Mouse (Mus musculus): ENCODE data around the gene Arpp21.

Gene Arpp21

DNA sequence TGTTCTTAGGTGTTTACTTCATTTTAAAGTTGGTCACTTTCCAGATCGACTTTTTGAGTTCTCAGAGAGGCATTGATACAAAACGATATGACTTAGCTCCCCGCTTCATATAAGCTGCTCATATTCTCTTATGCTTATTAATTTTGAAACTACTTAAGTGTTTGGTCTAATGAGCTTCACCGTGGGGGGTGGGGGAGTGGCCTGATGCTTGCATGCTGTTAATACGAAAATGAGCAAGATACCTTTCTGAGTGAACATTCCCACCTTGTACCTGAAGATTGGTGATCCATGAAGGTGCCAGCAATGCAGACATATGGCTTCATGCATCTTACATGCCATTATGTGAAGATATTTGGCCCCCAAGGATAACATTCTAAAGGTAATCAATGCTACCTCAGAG lies 4.4 kb downstream of the Arpp21 start:
- DNase-seq (ENCODE audit: low read depth, low spot score): no peak

DNA sequence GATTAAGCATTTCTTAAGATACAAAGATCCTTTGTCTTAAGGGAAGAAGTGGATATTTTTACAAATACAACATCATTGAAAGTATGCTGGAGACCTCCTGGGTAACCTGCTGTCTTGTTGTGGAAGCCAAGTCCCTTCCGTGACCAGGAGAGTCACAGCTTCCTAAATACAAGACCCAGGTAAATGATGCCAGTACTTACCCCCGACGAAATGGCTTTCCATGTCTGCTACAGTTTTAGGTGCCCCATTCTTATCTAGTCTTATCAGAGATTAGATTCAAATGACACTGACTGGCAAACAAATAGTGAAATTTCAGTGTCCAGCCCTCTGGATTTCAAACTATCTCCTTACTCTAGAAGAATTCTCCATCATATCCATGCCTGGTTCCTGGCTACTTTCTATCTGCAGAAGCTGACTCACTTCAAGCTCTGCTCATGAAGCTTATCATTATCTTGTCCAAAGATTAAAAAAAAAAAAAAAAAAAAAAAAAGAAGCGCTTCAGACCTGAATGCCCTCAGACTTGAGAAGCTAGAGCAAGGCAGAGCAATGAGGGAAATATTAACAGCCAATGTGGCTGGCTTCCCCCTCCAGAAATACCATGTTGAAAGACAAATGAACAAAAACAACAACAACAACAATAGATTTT lies 4.9 kb downstream of the Arpp21 start:
- no peak for DNase-seq (ENCODE audit: low read depth, low spot score)

DNA sequence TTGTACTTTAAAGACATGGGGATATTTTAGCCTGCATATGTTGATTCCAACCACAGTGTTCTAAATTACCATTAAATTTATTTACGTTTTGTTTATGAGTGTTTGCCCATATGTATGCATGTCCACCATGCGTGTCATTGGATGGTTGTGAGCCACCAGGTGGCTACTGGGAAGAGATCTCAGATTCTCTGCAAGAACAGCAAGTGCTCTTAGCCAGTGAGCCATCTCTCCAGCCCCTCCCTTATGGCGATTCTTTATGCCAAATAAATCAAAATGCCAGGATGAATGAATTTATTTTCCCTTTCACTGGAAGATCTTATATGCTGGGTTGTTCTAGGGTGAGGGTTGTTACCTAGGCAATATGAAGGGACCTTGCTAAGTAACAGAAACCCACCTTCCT lies 7.3 kb downstream of the Arpp21 start:
- DNase-seq (ENCODE audit: low read depth, low spot score): no peak

DNA sequence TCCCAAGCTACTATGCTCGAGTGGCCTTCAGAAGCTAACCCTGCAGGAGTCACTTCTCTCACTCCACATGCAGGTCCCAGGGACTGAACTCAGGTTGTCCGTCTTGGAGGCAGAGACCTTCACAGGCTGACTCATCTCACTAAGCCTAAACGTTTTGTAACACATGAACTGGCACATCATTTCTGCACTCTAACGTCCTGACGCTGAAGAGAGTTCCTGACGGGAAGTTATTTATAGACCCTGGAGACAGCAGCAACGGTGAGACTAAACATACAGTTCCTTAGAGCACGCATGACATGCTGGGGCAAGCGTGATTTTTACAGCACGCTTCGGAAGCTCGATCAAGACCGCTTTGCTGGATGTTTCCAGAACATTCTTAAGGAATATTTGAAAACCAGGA lies 8.6 kb downstream of the Arpp21 start:
- no peak for DNase-seq (ENCODE audit: low read depth, low spot score)

DNA sequence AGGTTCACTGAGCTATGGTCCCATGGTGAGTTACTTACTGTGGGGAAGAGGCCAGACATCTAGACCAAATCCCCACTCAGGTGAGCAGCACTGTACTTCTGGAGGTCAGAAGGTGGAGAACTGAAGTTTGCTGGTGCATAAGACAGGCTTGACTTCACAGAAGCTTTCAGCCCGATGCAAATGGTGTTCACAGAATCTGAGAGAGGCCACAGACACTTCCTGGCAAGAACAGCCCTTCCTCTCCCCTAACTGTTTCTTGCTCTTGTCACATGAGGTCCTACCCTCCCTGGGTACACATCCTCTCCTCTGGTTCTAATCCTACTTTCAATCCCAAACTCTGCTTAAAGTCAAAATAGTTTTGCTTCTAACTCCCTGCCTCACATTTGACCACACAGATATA lies 9.2 kb downstream of the Arpp21 start:
- no peak for DNase-seq (ENCODE audit: low read depth, low spot score)

DNA sequence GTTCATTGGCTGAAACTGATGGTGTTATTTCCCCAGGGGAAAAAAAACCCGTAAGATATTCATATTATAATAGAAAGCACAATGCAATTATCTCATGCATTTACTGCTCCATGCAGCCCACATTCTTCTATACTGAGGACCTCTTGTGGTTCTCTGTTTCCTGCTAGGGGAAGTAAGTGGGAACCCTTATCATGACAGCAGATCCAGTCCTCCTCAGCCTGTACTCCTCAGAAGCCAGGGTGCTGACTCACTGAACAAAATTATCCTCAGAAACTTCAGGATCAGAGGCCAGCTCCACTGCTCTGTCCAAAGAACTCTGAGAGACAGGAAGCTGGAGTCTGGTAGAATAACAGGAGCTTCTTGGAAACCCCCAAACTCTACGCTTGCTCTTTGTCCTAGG lies 10.7 kb downstream of the Arpp21 start:
- no peak for DNase-seq (ENCODE audit: low read depth, low spot score)

DNA sequence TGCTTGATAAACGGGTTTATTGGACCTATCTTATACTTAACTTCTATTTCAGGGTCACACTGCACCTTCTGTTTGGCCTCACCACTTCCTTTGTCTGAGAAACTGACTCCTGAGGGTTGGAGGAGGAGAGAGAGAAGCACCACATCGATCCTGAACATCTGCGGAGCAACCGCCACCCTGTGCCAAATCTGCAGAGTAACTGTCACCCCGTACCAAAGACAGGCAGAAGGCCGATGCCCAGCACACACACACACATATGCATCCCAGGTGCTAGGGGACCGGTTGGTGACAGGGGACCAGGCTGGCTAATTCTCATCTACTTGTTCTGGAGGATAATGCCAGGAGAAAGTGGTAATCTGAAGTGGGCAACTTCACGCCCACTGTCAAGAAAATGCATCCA lies 16.4 kb downstream of the Arpp21 start:
- no peak for DNase-seq (ENCODE audit: low read depth, low spot score)

DNA sequence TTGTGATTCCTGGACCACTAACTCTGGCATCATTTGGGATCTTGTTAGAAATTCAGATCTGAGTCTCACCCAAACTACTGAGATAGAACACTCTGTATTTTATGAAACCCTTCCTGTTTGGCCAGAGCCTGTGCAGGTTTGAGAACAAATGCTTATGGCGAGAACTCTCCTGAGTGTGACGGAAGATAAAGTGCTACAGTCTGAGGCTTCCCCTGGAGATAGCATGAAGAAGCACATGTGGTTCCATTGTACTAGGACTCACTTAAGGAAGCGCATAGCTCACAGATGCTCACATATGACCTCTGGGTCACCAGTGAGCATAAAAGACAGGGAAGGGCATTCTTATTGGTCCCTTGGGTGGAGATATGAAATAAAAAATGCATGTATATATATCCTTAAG lies 17.5 kb downstream of the Arpp21 start:
- no peak for DNase-seq (ENCODE audit: low read depth, low spot score)

DNA sequence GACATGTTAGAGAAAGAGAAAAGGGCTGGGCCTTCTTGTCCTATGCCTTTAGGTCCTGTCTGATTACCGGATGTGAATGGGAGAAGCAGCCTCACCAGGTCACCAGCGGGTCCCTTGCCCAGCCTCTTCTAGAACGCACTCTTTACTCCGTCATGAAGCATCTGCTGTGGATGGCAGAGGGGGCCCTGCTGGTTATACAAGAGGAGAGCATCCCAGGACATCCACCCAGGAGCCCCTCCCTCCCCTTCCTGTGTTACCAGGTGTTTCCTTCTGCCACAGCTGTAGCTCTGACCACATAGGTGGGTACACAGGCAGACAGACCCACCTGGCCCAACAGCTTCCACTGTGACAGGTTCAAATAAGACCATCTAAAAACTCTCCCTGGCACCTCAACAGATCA lies 18.6 kb downstream of the Arpp21 start:
- DNase-seq (ENCODE audit: low read depth, low spot score): no peak

DNA sequence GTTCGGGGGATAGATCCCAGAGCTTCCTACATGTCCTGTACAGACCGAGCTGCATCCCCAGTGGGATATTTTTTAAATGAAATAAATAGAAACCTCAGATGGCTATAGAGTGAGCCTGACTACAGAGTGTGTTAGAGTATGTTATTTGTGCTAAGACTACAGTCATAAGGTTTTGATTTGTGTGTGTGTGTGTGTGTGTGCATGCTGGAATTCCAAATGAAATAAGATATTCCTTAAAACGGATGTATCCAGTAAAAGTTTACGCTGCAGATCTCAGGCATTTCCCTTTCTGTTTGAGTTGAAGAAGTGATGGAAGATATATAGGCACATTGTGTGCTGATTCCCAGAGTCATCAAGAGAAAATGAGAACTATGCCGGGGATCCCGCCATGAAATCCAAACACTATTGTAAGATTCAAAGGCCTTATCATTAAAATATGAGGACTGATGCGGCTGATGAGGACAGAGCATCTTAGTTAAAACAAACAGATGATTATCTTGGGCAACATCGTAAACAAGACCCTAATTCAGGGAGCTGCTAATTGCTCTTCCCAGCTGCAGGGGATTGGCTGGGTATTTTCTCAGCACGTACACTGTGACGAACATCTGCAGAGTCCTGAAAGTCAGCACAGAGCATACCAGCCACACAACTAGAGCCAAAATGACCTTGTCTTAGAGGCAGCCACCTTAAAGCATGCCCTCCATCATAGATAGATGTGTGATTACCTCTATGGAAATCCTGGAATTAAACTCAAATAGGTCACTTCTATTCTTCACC lies 20.5 kb downstream of the Arpp21 start:
- DNase-seq (ENCODE audit: low read depth, low spot score): no peak

DNA sequence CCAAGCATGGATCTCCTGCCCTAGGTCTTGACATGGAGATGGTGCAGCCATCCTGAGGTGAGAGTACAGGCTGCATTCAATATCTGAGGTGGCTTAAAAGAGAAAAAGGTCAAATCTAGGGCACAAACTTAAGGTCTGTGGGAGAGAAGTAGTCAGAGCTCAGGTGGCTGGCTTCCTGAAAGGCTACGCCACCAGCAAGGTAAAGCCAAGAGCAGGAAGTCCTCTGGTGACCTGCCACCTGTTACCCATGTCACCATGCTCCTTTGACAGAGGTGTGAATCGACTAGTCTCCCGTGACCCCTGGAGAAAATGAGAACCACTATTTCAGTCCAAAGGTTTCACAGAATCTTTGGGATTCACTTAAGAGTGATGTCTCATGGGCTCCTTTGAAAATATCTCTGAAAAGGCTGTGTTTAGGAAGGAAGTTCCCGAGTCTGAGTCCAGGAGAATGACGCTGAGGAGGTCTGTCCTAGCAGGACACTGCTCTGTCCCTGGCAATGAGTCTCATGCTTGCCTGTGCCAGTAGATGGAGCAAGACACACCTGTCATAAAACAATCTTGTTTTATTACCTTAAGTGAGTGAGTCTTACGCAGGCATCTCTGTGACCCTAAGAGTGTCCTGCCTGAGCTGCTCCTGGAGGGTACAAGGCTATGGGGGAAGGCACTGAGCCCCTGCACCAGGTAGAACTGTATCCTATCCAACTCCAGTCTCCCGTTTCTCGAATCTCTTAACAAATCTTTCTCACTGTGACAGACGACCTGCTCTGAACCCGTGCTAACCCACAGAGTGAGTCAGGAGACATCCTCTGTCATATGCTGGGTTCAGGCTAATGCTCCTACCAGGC lies 22.1 kb downstream of the Arpp21 start:
- DNase-seq (ENCODE audit: low read depth, low spot score): no peak

DNA sequence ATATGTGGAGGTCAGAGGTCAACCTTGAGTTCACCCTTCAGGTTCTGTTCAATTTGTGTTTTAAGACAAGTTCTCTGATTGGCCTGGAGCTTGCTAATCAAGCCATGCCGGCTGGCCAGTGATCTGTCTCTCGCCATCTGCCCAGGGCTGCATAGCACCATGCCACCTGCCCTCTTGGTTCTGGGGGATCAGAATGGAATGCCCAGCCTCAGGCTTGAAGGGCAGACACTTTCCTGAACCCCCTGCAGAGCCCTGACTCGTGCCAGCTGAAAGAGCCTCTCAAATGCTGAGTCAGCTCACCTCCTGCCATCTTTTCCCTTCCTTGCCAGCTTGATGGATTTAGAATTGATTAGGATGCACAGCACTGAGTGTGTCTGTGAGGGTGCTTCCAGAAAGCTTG lies 25.9 kb downstream of the Arpp21 start:
- DNase-seq (ENCODE audit: low read depth, low spot score): no peak

DNA sequence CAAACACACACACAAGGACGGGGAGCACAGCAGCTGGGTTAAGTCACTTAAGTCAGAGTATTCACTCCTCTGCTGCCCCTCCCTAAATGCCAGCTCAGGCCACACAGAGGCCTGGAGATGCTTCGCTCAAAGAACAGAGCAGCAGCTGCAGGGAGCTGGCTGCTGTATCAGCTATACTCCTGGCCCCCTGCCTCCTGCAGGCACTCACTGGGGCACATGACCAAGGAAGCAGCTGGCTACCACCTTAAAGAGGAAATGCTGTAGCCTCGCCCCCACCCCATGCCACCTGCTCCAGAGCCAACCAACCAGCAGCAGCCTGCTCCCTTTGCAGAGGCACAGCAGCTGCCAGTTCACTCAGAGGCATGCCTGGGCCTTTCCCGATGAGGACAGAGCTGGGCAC lies 28.0 kb downstream of the Arpp21 start:
- DNase-seq (ENCODE audit: low read depth, low spot score): no peak

DNA sequence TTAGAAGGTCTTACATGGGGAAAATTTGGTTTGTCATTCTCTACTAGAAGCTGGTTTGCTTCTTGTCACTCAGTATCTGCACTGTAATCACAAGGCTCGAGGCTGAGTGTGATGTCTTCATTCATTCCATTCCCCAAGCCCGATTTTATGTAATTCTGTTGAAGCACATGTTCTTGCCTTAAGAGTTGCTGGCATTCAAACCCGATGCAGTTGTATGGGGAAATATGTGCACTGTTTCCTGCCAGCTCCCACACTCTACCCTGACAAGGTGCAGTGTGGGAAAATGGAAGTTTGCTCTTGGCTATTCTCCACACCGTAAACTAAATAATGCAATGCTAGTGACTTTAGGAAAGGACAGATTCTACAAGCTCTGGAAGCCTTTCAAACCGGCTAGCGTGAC lies 37.4 kb downstream of the Arpp21 start:
- DNase-seq (ENCODE audit: low read depth, low spot score): no peak

DNA sequence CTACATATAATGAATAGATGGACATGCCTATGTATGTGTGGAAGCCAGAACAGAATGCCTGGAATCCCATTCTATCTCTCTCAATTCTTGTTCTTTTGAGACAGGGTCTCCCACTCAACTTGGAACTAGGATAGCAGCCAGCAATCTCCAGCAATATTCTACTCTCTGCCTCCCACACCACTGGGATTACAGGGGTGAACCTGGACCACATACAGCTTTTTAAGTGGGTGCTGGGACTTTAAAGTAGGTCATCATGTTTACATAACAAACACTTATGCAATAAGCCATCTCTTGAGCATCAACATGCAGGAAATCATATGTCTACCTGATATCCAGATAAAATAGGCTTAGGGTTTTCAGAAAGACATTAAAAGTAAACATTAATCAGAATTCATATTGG lies 41.7 kb downstream of the Arpp21 start:
- no peak for DNase-seq (ENCODE audit: low read depth, low spot score)

DNA sequence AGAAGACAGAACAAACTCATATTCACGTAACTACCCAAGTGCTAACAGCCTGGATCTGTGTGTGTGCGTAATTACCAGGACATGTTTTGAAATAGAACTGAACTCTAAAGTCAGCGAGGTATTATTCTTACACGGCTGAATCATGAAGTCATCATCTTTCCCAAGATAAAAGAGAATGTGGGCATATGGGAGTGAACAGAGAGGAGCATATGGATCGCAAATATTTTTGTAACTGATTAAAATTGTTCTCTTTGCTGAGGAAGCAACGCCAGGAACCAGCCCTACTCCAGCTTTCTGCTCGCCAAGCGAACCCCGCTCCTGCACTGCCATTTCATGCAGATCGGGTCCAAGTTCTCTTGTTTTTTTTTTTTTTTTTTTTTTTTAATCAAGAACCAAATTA lies 46.3 kb downstream of the Arpp21 start:
- no peak for DNase-seq (ENCODE audit: low read depth, low spot score)

DNA sequence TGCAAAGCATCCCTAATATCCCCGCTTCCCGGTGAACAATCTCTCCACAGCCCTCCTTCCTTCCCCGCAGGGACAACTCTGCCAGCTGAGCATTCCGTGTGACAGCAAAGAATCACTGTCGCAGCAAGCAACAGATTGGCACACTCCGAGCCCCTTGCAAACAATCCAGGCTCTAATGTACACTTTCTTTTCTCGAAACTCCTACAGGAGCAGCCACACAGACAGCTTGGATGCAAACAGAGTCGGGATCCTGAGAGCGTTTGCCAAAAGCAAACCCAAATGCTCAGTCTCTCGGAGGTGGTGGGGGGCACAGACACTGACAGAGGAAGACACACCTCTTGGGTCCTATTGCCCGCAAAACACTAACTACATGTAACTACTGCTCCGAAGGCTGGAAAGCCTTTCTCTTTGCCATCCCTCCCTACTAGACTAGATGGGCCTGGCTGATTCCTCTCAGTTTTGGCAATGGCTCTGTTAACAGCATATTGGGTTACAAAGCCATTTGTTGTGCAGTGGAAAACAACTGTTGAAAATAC lies 47.3 kb downstream of the Arpp21 start:
- no peak for DNase-seq (ENCODE audit: low read depth, low spot score)

DNA sequence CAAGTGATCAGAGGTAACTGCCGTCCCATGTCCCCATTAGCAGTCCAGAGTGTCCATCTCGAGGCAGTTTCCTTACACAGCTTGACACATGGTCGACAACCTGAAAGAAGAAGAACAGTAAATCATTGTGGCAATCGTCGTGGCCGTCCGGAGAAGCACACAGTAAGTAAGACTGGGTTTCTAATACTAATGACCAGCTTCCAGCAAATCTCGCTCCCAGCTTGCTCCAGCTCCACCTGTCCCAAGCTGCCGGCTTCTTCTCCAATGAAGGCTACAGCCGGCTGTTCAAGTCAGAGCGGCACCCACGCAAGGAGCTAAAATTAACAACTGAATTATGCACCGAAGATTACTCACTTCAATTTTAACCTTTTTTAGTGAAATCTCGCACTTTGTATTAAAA lies 48.1 kb downstream of the Arpp21 start:
- no peak for DNase-seq (ENCODE audit: low read depth, low spot score)

DNA sequence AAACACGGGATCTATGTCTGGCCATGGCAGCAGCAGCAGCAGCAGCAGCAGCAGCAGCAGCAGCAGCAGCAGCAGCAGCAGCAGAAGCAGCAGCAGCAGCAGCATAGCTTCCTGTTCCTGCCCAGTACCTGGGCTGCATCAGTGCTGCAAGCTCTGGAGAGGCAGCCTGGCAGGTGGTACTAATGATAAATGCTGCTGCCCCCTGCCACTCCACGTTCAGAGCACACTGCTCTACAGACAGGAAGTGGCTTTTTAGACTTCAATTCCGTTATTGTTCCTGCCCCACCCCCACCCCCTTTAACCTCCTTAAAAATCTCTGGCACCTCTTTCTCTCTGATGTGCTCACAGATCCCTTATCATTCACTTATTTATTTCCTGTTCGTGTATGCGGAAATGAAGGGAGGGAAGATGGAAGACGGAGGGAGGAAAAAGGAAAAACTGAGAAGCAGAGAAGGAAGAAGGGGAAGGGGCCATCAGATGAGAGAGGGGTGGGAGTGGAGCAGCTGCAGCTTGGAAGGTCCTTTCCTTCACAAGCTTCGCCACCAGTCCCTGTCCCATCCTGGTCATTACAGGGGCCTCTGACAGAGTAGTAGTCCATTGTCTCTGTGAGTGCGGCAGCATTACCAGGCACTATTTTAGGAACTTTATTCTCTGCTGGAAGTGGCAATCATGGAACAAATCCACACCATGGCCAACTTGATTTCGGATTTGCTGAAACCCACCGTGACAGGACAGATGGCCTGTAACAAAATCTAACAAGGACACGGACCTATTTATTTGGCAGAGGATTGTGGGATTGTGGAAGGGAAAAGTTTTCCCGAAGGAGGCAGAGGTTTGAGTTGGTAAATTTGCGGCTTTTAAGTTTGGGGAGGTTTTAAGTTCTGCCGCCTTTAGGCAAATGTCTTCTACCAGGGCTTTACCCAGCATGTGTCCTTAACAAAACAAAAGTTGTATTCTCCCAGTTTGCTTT lies 49.1 kb downstream of the Arpp21 start:
- no peak for DNase-seq (ENCODE audit: low read depth, low spot score)

DNA sequence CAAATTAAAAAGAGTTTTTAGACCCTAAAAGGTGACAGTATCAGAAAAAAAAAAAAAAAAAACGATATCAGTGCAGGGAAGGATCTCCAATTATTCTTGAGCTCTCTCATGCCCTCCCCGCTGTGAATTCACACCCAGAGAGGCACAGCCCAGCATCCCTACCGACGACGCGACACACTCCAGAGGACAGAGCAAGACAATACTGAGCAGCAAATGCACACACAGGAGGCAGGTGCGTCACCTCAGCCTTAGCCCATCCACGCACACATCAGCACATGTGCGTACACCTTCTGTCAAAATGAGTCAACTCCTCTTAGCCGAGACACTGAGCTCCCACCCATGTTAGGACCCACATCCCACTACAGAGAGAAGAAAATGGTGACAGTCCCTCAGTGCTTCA lies 50.0 kb downstream of the Arpp21 start:
- DNase-seq (ENCODE audit: low read depth, low spot score): no peak

DNA sequence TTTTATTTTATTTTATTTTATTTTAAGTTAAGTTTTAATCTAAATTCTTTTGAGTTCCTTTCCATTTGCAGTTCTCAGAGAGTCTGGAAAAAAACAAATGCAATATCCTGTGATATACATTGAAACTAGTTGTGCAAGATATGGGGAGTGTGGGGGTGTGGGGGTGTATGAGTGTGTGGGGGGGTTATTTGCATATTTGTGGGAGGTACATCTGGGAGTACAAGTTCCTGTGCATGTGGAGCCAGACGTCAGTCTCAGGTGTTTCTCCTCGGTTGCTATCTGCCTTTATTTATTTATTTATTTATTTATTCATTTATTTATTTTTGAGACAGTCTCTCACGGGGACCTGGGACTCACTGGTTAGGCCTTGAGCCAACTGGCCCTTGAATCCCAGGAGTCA lies 53.0 kb downstream of the Arpp21 start:
- no peak for DNase-seq (ENCODE audit: low read depth, low spot score)

All from WW6 (cell line).